Comparison of ENCODE assay signal across 16 mouse cellular contexts in genomic region chr11:116619561-116619960, GRCm38 (mm10). TPM values are rescaled to one million over a fixed set of nuclear protein-coding genes. Genes with fewer than 3 reads are reported as not detected.
DNase-seq lines count a peak whose midpoint lies in the region; ATAC-seq and TF ChIP-seq lines count a peak whose summit lies in the region.
"Had no signal": no experiment of that assay in that cellular context is flagged by ENCODE, and none has a peak within 500 bp of the region (broad histone marks: within the 10 kb centered on the region; RNA-seq: fewer than 3 reads in every experiment).

No protein-coding gene starts in this region.

- ATAC-seq in hindbrain, embryonic 15.5 days (ENCODE audit: low FRiP score, low read depth), result no peak
- no peak for ATAC-seq in hindbrain, embryonic 11.5 days (ENCODE audit: low FRiP score)
- ATAC-seq in megakaryocyte, adult 5-6 weeks (ENCODE audit: poor library complexity, severe bottlenecking), result no peak
- no peak for ATAC-seq in neural tube, embryonic 15.5 days (ENCODE audit: low FRiP score)
- ATAC-seq: intestine, embryonic 15.5 days had no signal

- 0 out of 2 replicates have a peak overlapping the region, but pooled peaks have one; percentile 15 for H3K4me2 ChIP-seq in hindbrain, embryonic 15.5 days
- no peak overlapping the region for H3K4me2 ChIP-seq in hindbrain, embryonic 11.5 days (replicated peaks; ENCODE audit: low read depth, low read length)
- H3K4me2 ChIP-seq in neural tube, embryonic 15.5 days, result 0 out of 2 replicates have a peak overlapping the region, but pooled peaks have one; percentile 7

- DNase-seq in cerebellum, postnatal 14 days, result peak; percentile 50 to 63
- DNase-seq in cerebellum, adult 2 months, result no peak
- no peak for DNase-seq in hindbrain, embryonic 11.5 days (ENCODE audit: low spot score)
- DNase-seq in urinary bladder, postnatal 10 days (ENCODE audit: low spot score), result no peak
- DNase-seq: gastrocnemius, postnatal 25 days; thymus, postnatal 4 days had no signal

- WGBS in cerebellum, adult 2 months, result 31% methylated on average over 8 of the region's 8 CpGs
- 47% methylated on average over 8 of the region's 8 CpGs for WGBS in hindbrain, embryonic 15.5 days
- 76% methylated on average over 8 of the region's 8 CpGs for WGBS in hindbrain, embryonic 11.5 days
- 21% methylated on average over 8 of the region's 8 CpGs for WGBS in neural tube, embryonic 15.5 days

- H3K36me3 ChIP-seq in hindbrain, embryonic 15.5 days, result no peaks in the 10 kb centered on the region
- H3K36me3 ChIP-seq in hindbrain, embryonic 11.5 days (ENCODE audit: control insufficient read depth, insufficient read depth, low read length), result no peaks in the 10 kb centered on the region
- peaks cover 67% of the 10 kb centered on the region for H3K36me3 ChIP-seq in megakaryocyte, embryonic 14.5 days (replicated peaks; ENCODE audit: low read length)
- H3K36me3 ChIP-seq in neural tube, embryonic 15.5 days, result no peaks in the 10 kb centered on the region
- H3K36me3 ChIP-seq: intestine, embryonic 15.5 days had no signal

- no peak overlapping the region for H3K9ac ChIP-seq in hindbrain, embryonic 15.5 days
- H3K9ac ChIP-seq in hindbrain, embryonic 11.5 days (ENCODE audit: low read depth, low read length), result no peak overlapping the region
- no peak overlapping the region for H3K9ac ChIP-seq in neural tube, embryonic 15.5 days (replicated peaks)
- H3K9ac ChIP-seq: intestine, embryonic 15.5 days had no signal

- no peak for TF ChIP-seq CTCF in cerebellum, adult 2 months (IDR thresholded peaks at IDR 0.05; ENCODE audit: borderline replicate concordance, insufficient read depth, low read depth, low read length)

- H3K4me1 ChIP-seq in cerebellum, adult 2 months (ENCODE audit: control insufficient read depth, insufficient read depth, low read length), result peaks cover 81% of the 10 kb centered on the region
- H3K4me1 ChIP-seq in hindbrain, embryonic 15.5 days (replicated peaks), result peaks cover 44% of the 10 kb centered on the region
- peaks cover 4% of the 10 kb centered on the region for H3K4me1 ChIP-seq in hindbrain, embryonic 11.5 days (replicated peaks; ENCODE audit: control insufficient read depth, insufficient read depth, low read length)
- peaks cover 94% of the 10 kb centered on the region for H3K4me1 ChIP-seq in megakaryocyte, embryonic 14.5 days
- peaks cover 46% of the 10 kb centered on the region for H3K4me1 ChIP-seq in neural tube, embryonic 15.5 days

- H3K4me3 ChIP-seq in cerebellum, adult 2 months (replicated peaks; ENCODE audit: insufficient read depth, low read depth, low read length), result no peak overlapping the region
- no peak overlapping the region for H3K4me3 ChIP-seq in hindbrain, embryonic 15.5 days
- H3K4me3 ChIP-seq in hindbrain, embryonic 11.5 days (ENCODE audit: low read depth, low read length), result no peak overlapping the region
- peak overlapping the region; percentile 96 for H3K4me3 ChIP-seq in megakaryocyte, embryonic 14.5 days (replicated peaks)
- no peak overlapping the region for H3K4me3 ChIP-seq in neural tube, embryonic 15.5 days (replicated peaks)
- H3K4me3 ChIP-seq: intestine, embryonic 15.5 days had no signal

- no peak overlapping the region for H3K27ac ChIP-seq in cerebellum, adult 2 months (ENCODE audit: insufficient read depth, low read length)
- H3K27ac ChIP-seq in hindbrain, embryonic 15.5 days (replicated peaks), result 0 out of 2 replicates have a peak overlapping the region, but pooled peaks have one; percentile 18
- H3K27ac ChIP-seq in hindbrain, embryonic 11.5 days (ENCODE audit: low read depth, low read length), result no peak overlapping the region
- H3K27ac ChIP-seq in neural tube, embryonic 15.5 days (replicated peaks), result 0 out of 2 replicates have a peak overlapping the region, but pooled peaks have one; percentile 0
- H3K27ac ChIP-seq: intestine, embryonic 15.5 days; stomach, postnatal 0 days had no signal

- no peak for TF ChIP-seq POLR2A in cerebellum, adult 2 months (IDR thresholded peaks at IDR 0.05; ENCODE audit: borderline replicate concordance, insufficient read depth, low read length)

- H3K9me3 ChIP-seq in hindbrain, embryonic 15.5 days, result no peaks in the 10 kb centered on the region
- no peaks in the 10 kb centered on the region for H3K9me3 ChIP-seq in hindbrain, embryonic 11.5 days (ENCODE audit: control insufficient read depth, low read length)
- no peaks in the 10 kb centered on the region for H3K9me3 ChIP-seq in megakaryocyte, embryonic 14.5 days
- H3K9me3 ChIP-seq in neural tube, embryonic 15.5 days (replicated peaks), result no peaks in the 10 kb centered on the region
- H3K9me3 ChIP-seq: intestine, embryonic 15.5 days had no signal

- no peaks in the 10 kb centered on the region for H3K27me3 ChIP-seq in cerebellum, adult 2 months (ENCODE audit: control insufficient read depth, insufficient read depth, low read length)
- peaks cover 17% of the 10 kb centered on the region for H3K27me3 ChIP-seq in hindbrain, embryonic 15.5 days
- H3K27me3 ChIP-seq in hindbrain, embryonic 11.5 days (ENCODE audit: control insufficient read depth, insufficient read depth, low read length), result peaks cover 17% of the 10 kb centered on the region
- H3K27me3 ChIP-seq in megakaryocyte, embryonic 14.5 days (replicated peaks), result no peaks in the 10 kb centered on the region
- H3K27me3 ChIP-seq in neural tube, embryonic 15.5 days (replicated peaks), result peaks cover 19% of the 10 kb centered on the region
- H3K27me3 ChIP-seq: intestine, embryonic 15.5 days had no signal

RNA-seq across cellular contexts. Expression of gene Rhbdf2, which starts 7.3 kb away (rescaled TPM):
- polyA plus RNA-seq in cerebellum, adult 2 months (2012; rRNA removed), result 1.9 and 2.2 TPM in 2 replicates
- 1.1 and 1.6 TPM in 2 replicates for polyA plus RNA-seq in hindbrain, embryonic 15.5 days (2015; fragmentation: Nextera tagmentation; extraction: Ambion mirVana)
- 2.1 and 2.7 TPM in 2 replicates for polyA plus RNA-seq in hindbrain, embryonic 11.5 days (2014; fragmentation: Nextera tagmentation; extraction: Ambion mirVana)
- 22.9 and 66.2 TPM in 2 replicates for polyA plus RNA-seq in megakaryocyte, embryonic 14.5 days (2012; ENCODE audit: insufficient read depth, low replicate concordance)
- total RNA-seq in megakaryocyte, adult 5-6 weeks (2015), result 20.9 and 21.8 TPM in 2 replicates
- total RNA-seq in megakaryocyte, adult 5-6 weeks (2017), result 16.2 TPM in 2 replicates
- polyA plus RNA-seq in neural tube, embryonic 15.5 days (2015; fragmentation: Nextera tagmentation; extraction: Ambion mirVana), result 1.4 and 4.0 TPM in 2 replicates

RNA-seq across cellular contexts. Expression of gene Aanat, which starts 33.3 kb away (rescaled TPM):
- 1.2 and 1.3 TPM in 2 replicates for polyA plus RNA-seq in cerebellum, adult 2 months (2012; rRNA removed)
- 0.14 TPM in 1 of 2 replicates, not detected in the other for polyA plus RNA-seq in hindbrain, embryonic 15.5 days (2015; fragmentation: Nextera tagmentation; extraction: Ambion mirVana)
- not detected in 2 replicates for polyA plus RNA-seq in hindbrain, embryonic 11.5 days (2014; fragmentation: Nextera tagmentation; extraction: Ambion mirVana)
- polyA plus RNA-seq in megakaryocyte, embryonic 14.5 days (2012; ENCODE audit: insufficient read depth, low replicate concordance), result 0.21 and 2.2 TPM in 2 replicates
- not detected in 2 replicates for total RNA-seq in megakaryocyte, adult 5-6 weeks (2015)
- total RNA-seq in megakaryocyte, adult 5-6 weeks (2017), result not detected in 2 replicates
- polyA plus RNA-seq in neural tube, embryonic 15.5 days (2015; fragmentation: Nextera tagmentation; extraction: Ambion mirVana), result 0.34 and 0.49 TPM in 2 replicates
- total RNA-seq: adrenal gland, adult 18-20 months; gastrocnemius, postnatal 25 days; heart, postnatal 25 days; megakaryocyte-erythroid progenitor cell, adult 5-6 weeks had no signal
- polyA plus RNA-seq: intestine, embryonic 15.5 days; spleen, adult 2 months; stomach, postnatal 0 days had no signal

RNA-seq across cellular contexts. Expression of gene Prcd, which starts 33.8 kb away (rescaled TPM):
- 13.7 and 14.2 TPM in 2 replicates for polyA plus RNA-seq in cerebellum, adult 2 months (2012; rRNA removed)
- polyA plus RNA-seq in hindbrain, embryonic 15.5 days (2015; fragmentation: Nextera tagmentation; extraction: Ambion mirVana), result 2.8 and 3.8 TPM in 2 replicates
- 0.32 and 0.43 TPM in 2 replicates for polyA plus RNA-seq in hindbrain, embryonic 11.5 days (2014; fragmentation: Nextera tagmentation; extraction: Ambion mirVana)
- not detected in 2 replicates for polyA plus RNA-seq in megakaryocyte, embryonic 14.5 days (2012; ENCODE audit: insufficient read depth, low replicate concordance)
- 0.80 TPM in 1 of 2 replicates, not detected in the other for total RNA-seq in megakaryocyte, adult 5-6 weeks (2015)
- total RNA-seq in megakaryocyte, adult 5-6 weeks (2017), result not detected in 2 replicates
- polyA plus RNA-seq in neural tube, embryonic 15.5 days (2015; fragmentation: Nextera tagmentation; extraction: Ambion mirVana), result 3.1 and 3.4 TPM in 2 replicates

RNA-seq across cellular contexts. Expression of gene Cygb, which starts 34.6 kb away (rescaled TPM):
- 105 and 113 TPM in 2 replicates for polyA plus RNA-seq in cerebellum, adult 2 months (2012; rRNA removed)
- polyA plus RNA-seq in hindbrain, embryonic 15.5 days (2015; fragmentation: Nextera tagmentation; extraction: Ambion mirVana), result 25.7 and 29.1 TPM in 2 replicates
- 2.4 and 2.8 TPM in 2 replicates for polyA plus RNA-seq in hindbrain, embryonic 11.5 days (2014; fragmentation: Nextera tagmentation; extraction: Ambion mirVana)
- polyA plus RNA-seq in megakaryocyte, embryonic 14.5 days (2012; ENCODE audit: insufficient read depth, low replicate concordance), result not detected in 2 replicates
- total RNA-seq in megakaryocyte, adult 5-6 weeks (2015), result not detected in 2 replicates
- total RNA-seq in megakaryocyte, adult 5-6 weeks (2017), result not detected in 2 replicates
- 28.7 and 31.1 TPM in 2 replicates for polyA plus RNA-seq in neural tube, embryonic 15.5 days (2015; fragmentation: Nextera tagmentation; extraction: Ambion mirVana)
- total RNA-seq: megakaryocyte-erythroid progenitor cell, adult 5-6 weeks had no signal

RNA-seq across cellular contexts. Expression of gene Ube2o, which starts 38.3 kb away (rescaled TPM):
- polyA plus RNA-seq in cerebellum, adult 2 months (2012; rRNA removed), result 81.9 and 88.2 TPM in 2 replicates
- 35.0 and 36.7 TPM in 2 replicates for polyA plus RNA-seq in hindbrain, embryonic 15.5 days (2015; fragmentation: Nextera tagmentation; extraction: Ambion mirVana)
- 17.5 and 18.8 TPM in 2 replicates for polyA plus RNA-seq in hindbrain, embryonic 11.5 days (2014; fragmentation: Nextera tagmentation; extraction: Ambion mirVana)
- polyA plus RNA-seq in megakaryocyte, embryonic 14.5 days (2012; ENCODE audit: insufficient read depth, low replicate concordance), result 67.5 and 115 TPM in 2 replicates
- total RNA-seq in megakaryocyte, adult 5-6 weeks (2015), result 2.9 and 6.6 TPM in 2 replicates
- total RNA-seq in megakaryocyte, adult 5-6 weeks (2017), result 4.8 and 7.7 TPM in 2 replicates
- polyA plus RNA-seq in neural tube, embryonic 15.5 days (2015; fragmentation: Nextera tagmentation; extraction: Ambion mirVana), result 19.2 and 32.4 TPM in 2 replicates

Comparison
In these comparisons a context has a peak if more than half of its experiments do, and no peak if none do; other contexts are left out.
1. DNase-seq: peak in cerebellum, postnatal 14 days (2 of 2); none in cerebellum, adult 2 months (0 of 2), hindbrain, embryonic 11.5 days (single experiment) and urinary bladder, postnatal 10 days (single experiment).
2. H3K27ac ChIP-seq: peak in hindbrain, embryonic 15.5 days (single experiment) and neural tube, embryonic 15.5 days (single experiment); none in cerebellum, adult 2 months (single experiment) and hindbrain, embryonic 11.5 days (single experiment).